Mouse (Mus musculus): ENCODE data around the gene Cdkal1.

The Cdkal1 gene

GRCm38 (mm10) chr13:29414470-29414869, 441.0 kb downstream of the Cdkal1 start:
- no peak for DNase-seq (ENCODE audit: low read depth, low spot score)

- DNase-seq (ENCODE audit: low read depth, low spot score) = no peak
These were observed 444.3 kb downstream of the Cdkal1 start for GRCm38 (mm10) chr13:29411176-29411575.

GRCm38 (mm10) chr13:29407619-29408018, 447.9 kb downstream of the Cdkal1 start:
- no peak for DNase-seq (ENCODE audit: low read depth, low spot score)

GRCm38 (mm10) chr13:29405316-29405715, 450.2 kb downstream of the Cdkal1 start:
- DNase-seq (ENCODE audit: low read depth, low spot score) = no peak

GRCm38 (mm10) chr13:29403217-29403616, 452.3 kb downstream of the Cdkal1 start:
- no peak for DNase-seq (ENCODE audit: low read depth, low spot score)

- no peak for DNase-seq (ENCODE audit: low read depth, low spot score)
These were observed 452.9 kb downstream of the Cdkal1 start for GRCm38 (mm10) chr13:29402526-29403040.

- DNase-seq (ENCODE audit: low read depth, low spot score) = no peak
These were observed 455.6 kb downstream of the Cdkal1 start for GRCm38 (mm10) chr13:29399908-29400307.

GRCm38 (mm10) chr13:29398456-29398855, 457.0 kb downstream of the Cdkal1 start:
- no peak for DNase-seq (ENCODE audit: low read depth, low spot score)

GRCm38 (mm10) chr13:29395694-29396093, 459.8 kb downstream of the Cdkal1 start:
- no peak for DNase-seq (ENCODE audit: low read depth, low spot score)

GRCm38 (mm10) chr13:29390025-29390424, 465.4 kb downstream of the Cdkal1 start:
- DNase-seq (ENCODE audit: low read depth, low spot score) = no peak

- no peak for DNase-seq (ENCODE audit: low read depth, low spot score)
These were observed 466.6 kb downstream of the Cdkal1 start for GRCm38 (mm10) chr13:29388918-29389317.

- DNase-seq (ENCODE audit: low read depth, low spot score) = no peak
These were observed 477.9 kb downstream of the Cdkal1 start for GRCm38 (mm10) chr13:29377572-29377971.

GRCm38 (mm10) chr13:29371916-29372315, 483.6 kb downstream of the Cdkal1 start:
- no peak for DNase-seq (ENCODE audit: low read depth, low spot score)

- DNase-seq (ENCODE audit: low read depth, low spot score) = no peak
These were observed 484.1 kb downstream of the Cdkal1 start for GRCm38 (mm10) chr13:29371466-29371771.

- DNase-seq (ENCODE audit: low read depth, low spot score) = no peak
These were observed 484.6 kb downstream of the Cdkal1 start for GRCm38 (mm10) chr13:29370731-29371465.

- DNase-seq (ENCODE audit: low read depth, low spot score) = no peak
These were observed 486.7 kb downstream of the Cdkal1 start for GRCm38 (mm10) chr13:29368806-29369205.

- no peak for DNase-seq (ENCODE audit: low read depth, low spot score)
These were observed 490.4 kb downstream of the Cdkal1 start for GRCm38 (mm10) chr13:29364901-29365625.

GRCm38 (mm10) chr13:29364009-29364408, 491.5 kb downstream of the Cdkal1 start:
- no peak for DNase-seq (ENCODE audit: low read depth, low spot score)

- no peak for DNase-seq (ENCODE audit: low read depth, low spot score)
These were observed 493.6 kb downstream of the Cdkal1 start for GRCm38 (mm10) chr13:29361842-29362241.

GRCm38 (mm10) chr13:29360899-29361298, 494.6 kb downstream of the Cdkal1 start:
- no peak for DNase-seq (ENCODE audit: low read depth, low spot score)

- no peak for DNase-seq (ENCODE audit: low read depth, low spot score)
These were observed 496.1 kb downstream of the Cdkal1 start for GRCm38 (mm10) chr13:29359341-29359740.

GRCm38 (mm10) chr13:29357483-29357882, 498.0 kb downstream of the Cdkal1 start:
- no peak for DNase-seq (ENCODE audit: low read depth, low spot score)

GRCm38 (mm10) chr13:29356158-29356485, 499.4 kb downstream of the Cdkal1 start:
- DNase-seq (ENCODE audit: low read depth, low spot score) = no peak

Data from CD4-positive helper T cell, adult 2 months (primary cell).